Mouse (Mus musculus): ENCODE data around the gene Cdca7.
A peak's percentile ranks its signal among the peaks of the same experiment; 100 is the strongest.

Gene Cdca7

GRCm38 (mm10) chr2:72493039-72493438, 17.1 kb downstream of the Cdca7 start:
- DNase-seq: no peak

GRCm38 (mm10) chr2:72499074-72499721, 23.2 kb downstream of the Cdca7 start:
- no peak for DNase-seq

- DNase-seq: no peak
Observed at GRCm38 (mm10) chr2:72499782-72500411, 23.9 kb downstream of the Cdca7 start.

- no peak for DNase-seq
Observed at GRCm38 (mm10) chr2:72502041-72502813, 26.3 kb downstream of the Cdca7 start.

- no peak for DNase-seq
Observed at GRCm38 (mm10) chr2:72503646-72504045, 27.7 kb downstream of the Cdca7 start.

GRCm38 (mm10) chr2:72507855-72508635, 32.1 kb downstream of the Cdca7 start:
- no peak for DNase-seq

- no peak for DNase-seq
Observed at GRCm38 (mm10) chr2:72508891-72509290, 32.9 kb downstream of the Cdca7 start.

GRCm38 (mm10) chr2:72515526-72515925, 39.6 kb downstream of the Cdca7 start:
- no peak for DNase-seq

- DNase-seq: peak; percentile 80 to 88
Observed at GRCm38 (mm10) chr2:72515971-72516719, 40.2 kb downstream of the Cdca7 start.

GRCm38 (mm10) chr2:72516720-72517089, 40.7 kb downstream of the Cdca7 start:
- no peak for DNase-seq

- DNase-seq: no peak
Observed at GRCm38 (mm10) chr2:72524022-72524421, 48.1 kb downstream of the Cdca7 start.

- DNase-seq: no peak
Observed at GRCm38 (mm10) chr2:72525556-72525955, 49.6 kb downstream of the Cdca7 start.

- DNase-seq: no peak
Observed at GRCm38 (mm10) chr2:72529026-72529357, 53.0 kb downstream of the Cdca7 start.

- peak in 1 of 2 experiments; percentile 24 for DNase-seq
Observed at GRCm38 (mm10) chr2:72529358-72530319, 53.7 kb downstream of the Cdca7 start.

GRCm38 (mm10) chr2:72535889-72536288, 59.9 kb downstream of the Cdca7 start:
- peak; percentile 13 to 22 for DNase-seq

All from kidney, postnatal 36 days (tissue).